Mouse (Mus musculus) forebrain, embryonic 10.5 days (tissue): ENCODE results near the gene Nop58. TPM values are rescaled to one million over a fixed set of nuclear protein-coding genes. Genes with fewer than 3 reads are reported as not detected.
"Not testable (repeated sequence)": the region's sequence is repeated elsewhere in the genome, so short reads cannot be mapped to it uniquely, and the experiment has no call there.

Source experiments
- DNase-seq: peaks from one replicate; pipeline ENCODE4 v3.0.0-alpha.2; 2017; ENCODE audit warnings: low spot score; ENCODE audit errors: extremely low spot score
- H3K27ac ChIP-seq: fragments of 300-500 bp; sonication (generic); 2 replicates; pipeline ENCODE4 v1.5.1; 2016; ENCODE audit warnings: mild to moderate bottlenecking
- H3K27me3 ChIP-seq: fragments of 300-500 bp; sonication (generic); 2 replicates; pipeline ENCODE4 v1.6.1; 2016; ENCODE audit warnings: mild to moderate bottlenecking; ENCODE audit not compliant: poor library complexity, severe bottlenecking
- H3K36me3 ChIP-seq: fragments of 300-500 bp; sonication (generic); replicated peaks from 2 replicates; pipeline ENCODE4 v1.6.1; 2016; ENCODE audit warnings: mild to moderate bottlenecking, moderate library complexity
- H3K4me1 ChIP-seq: fragments of 300-500 bp; sonication (generic); 2 replicates; pipeline ENCODE4 v1.6.1; 2016
- H3K4me3 ChIP-seq: fragments of 300-500 bp; sonication (generic); 2 replicates; pipeline ENCODE4 v1.5.1; 2016; ENCODE audit warnings: mild to moderate bottlenecking, moderate library complexity
- H3K9me3 ChIP-seq: fragments of 300-500 bp; sonication (generic); 2 replicates; pipeline ENCODE4 v1.6.1; 2016; ENCODE audit warnings: mild to moderate bottlenecking, moderate library complexity
- WGBS: fragments of 180-500 bp; shearing (Covaris S2); methylation state at CpG from one replicate; pipeline ENCODE4 v1.1.7; 2016; 5-methylcytosine and 5-hydroxymethylcytosine counted together
- polyA plus RNA-seq: library from polyadenylated mRNA; unstranded; fragments of >200 nt; fragmentation: Nextera tagmentation; extraction: Ambion mirVana; gene quantifications from 2 replicates; pipeline ENCODE4 v1.2.1, GENCODE M21; 2016

Nop58 gene
- polyA plus RNA-seq, 1 experiment from 2014 or later = 355 TPM

DNA sequence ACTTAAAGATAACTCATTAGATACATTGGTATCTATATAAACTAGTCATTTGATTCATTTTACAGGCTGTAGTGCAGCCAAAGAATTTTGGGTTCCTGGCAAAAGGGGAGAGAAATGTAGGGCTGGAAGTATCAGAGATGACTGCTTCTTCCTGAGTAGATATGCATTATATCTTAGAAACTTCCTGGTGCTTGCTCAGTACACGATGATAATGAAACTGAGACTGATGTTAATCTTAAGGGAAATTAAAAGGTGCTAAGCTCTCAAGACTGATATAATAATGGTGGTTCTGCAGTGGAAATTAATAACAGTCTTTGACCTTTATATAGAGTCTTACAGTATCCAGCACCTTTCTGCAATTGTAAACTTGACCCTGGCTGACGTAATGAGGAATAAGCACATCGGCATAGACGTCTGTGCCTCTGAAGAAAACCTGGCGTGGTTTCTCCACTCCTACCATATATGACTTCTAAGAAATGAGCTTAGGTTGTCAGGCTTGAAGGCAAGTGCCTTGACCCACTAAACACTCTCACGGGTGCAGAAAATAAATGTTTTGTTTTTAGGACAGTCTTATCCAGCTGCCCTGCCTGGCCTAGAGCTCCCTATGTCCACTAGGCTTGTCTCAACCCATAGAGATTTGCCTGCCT lies 54.1 kb downstream of the Nop58 start:
- Histone ChIP-seq H3K4me3 (no peak overlapping the region), H3K36me3 (no peaks in the 10 kb centered on the region), H3K27ac (no peak overlapping the region), H3K9me3 (no peaks in the 10 kb centered on the region), H3K27me3 (no peaks in the 10 kb centered on the region), H3K4me1 (no peaks in the 10 kb centered on the region)
- no peak for DNase-seq
- 86% methylated on average over 6 of the region's 6 CpGs for WGBS

DNA sequence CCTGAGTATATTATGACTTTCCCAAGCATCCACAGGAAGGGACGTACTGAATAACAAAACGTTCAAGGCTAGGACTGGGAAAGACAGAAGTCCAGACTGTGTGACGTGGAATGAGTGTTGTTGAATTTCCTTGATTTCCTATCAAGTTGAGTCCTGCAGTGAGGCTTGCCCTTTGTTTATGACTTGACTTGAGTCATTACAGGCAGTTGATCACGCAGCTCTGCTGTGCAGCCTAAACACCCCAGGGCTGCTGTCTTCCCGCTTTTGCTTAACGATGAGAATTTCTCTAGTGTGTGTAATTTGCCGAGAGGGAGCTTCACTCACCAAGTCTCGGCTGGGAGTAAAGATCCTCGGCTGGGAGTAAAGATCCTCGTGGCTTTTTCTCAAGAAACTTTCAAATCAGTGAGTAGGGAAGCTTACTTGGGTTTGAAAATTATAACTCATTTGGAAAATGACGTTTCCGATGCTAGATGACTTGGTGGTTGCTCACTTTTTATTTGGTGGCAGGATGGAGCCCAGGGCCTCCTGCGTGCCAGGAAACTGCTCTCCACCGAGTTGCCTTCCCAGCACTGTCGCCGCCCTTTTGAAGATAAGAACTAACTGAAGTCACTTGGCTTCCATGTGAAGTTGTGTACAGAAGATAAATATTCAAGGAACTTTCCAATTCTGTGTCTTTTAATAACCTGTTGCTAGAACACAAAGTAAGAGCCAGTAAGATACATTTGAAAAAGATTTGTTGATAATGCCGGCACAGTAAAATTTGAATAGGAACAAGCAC lies 55.0 kb downstream of the Nop58 start:
- H3K4me1 ChIP-seq = no peaks in the 10 kb centered on the region
- H3K9me3 ChIP-seq = no peaks in the 10 kb centered on the region
- 80% methylated on average over 17 of the region's 17 CpGs for WGBS
- DNase-seq = no peak
- H3K27ac ChIP-seq = no peak overlapping the region
- H3K36me3 ChIP-seq = no peaks in the 10 kb centered on the region
- no peak overlapping the region for H3K4me3 ChIP-seq
- no peaks in the 10 kb centered on the region for H3K27me3 ChIP-seq

DNA sequence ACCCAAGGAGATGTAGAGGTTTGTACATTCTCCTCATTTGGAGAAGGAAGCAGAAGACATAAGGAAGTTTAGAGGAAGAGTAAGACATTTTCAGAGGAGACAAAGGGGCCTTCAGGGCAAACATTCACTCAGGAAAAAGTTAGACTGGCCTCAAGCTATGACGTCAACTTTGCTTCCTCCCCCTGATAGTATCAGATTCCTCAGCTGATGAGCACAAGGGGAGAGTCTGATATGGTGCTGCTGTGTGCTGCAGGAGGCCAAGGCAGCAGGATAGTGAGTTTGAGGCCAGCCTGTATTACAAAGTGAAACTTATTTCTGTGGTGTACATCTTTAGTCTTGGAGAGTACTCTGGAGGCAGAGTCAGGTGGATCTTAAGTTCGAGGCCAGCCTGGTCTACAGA lies 64.3 kb downstream of the Nop58 start:
- Histone ChIP-seq H3K36me3 (no peaks in the 10 kb centered on the region), H3K9me3 (no peaks in the 10 kb centered on the region), H3K4me3 (no peak overlapping the region), H3K27ac (no peak overlapping the region), H3K27me3 (no peaks in the 10 kb centered on the region), H3K4me1 (no peaks in the 10 kb centered on the region)
- WGBS = 80% methylated on average over 2 of the region's 2 CpGs
- DNase-seq = no peak

DNA sequence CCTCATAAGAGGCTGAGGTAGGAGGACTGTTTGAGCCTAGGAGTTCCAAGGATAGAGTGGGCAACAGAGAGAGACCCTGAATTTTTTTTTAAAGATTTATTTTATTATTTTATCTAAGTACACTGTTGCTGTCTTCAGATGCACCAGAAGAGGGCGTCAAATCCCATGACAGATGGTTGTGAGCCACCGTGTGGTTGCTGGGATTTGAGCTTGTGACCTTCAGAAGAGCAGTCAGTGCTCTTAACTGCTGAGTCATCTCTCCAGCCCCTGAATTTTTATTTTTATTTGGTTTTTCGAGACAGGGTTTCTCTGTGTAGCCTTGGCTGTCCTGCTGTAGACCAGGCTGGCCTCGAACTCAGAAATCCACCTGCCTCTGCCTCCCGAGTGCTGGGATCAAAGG lies 65.0 kb downstream of the Nop58 start:
- H3K4me3 ChIP-seq, H3K27ac ChIP-seq, H3K4me1 ChIP-seq, H3K27me3 ChIP-seq, H3K36me3 ChIP-seq, H3K9me3 ChIP-seq, DNase-seq: not testable (repeated sequence)
- WGBS = 75% methylated on average over 5 of the region's 5 CpGs

DNA sequence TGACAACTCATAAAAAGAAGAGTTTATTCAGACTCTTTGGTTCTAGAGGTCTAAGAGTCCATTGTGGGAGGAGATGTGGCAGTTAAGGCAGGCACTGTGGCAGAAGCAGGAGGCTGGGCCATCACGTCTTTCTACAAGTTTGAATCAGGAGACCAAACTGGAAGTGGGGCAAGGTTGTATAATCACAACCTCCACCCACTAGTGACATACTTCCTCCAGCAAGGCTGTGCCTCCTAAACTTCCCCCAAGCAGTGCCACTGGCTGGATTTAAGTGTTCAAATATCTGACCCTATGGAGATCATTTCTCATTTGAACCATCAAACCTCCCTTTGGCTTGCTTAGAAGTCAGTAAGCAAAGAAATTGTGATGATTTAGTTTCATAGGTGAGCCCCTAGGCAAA lies 70.5 kb downstream of the Nop58 start:
- Histone ChIP-seq H3K27ac (no peak overlapping the region), H3K36me3 (no peaks in the 10 kb centered on the region), H3K4me1 (no peaks in the 10 kb centered on the region), H3K27me3 (no peaks in the 10 kb centered on the region), H3K9me3 (no peaks in the 10 kb centered on the region), H3K4me3 (no peak overlapping the region)
- 76% methylated on average over 1 of the region's 1 CpGs for WGBS
- no peak for DNase-seq

DNA sequence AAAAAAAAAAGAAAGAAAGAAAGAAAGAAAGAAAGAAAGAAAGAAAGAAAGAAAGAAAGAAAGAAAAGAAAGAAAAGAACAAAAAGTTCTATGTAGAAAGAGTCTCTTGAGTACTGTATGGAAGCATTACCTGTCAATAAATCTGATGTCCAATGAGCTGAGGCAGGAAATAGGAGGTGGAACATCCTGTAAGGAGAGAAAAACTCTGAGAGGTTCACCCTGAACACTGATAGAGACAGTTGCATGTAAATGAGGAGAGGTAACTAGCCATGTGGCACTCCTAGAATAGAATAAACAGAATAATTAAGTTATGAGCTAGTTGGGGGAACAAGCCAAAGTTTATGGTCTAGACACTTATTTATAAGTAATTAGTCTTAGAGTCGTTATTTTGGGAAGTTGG lies 73.6 kb downstream of the Nop58 start:
- H3K4me3 ChIP-seq = no peak overlapping the region
- H3K9me3 ChIP-seq = no peaks in the 10 kb centered on the region
- no peaks in the 10 kb centered on the region for H3K36me3 ChIP-seq
- no peaks in the 10 kb centered on the region for H3K27me3 ChIP-seq
- H3K4me1 ChIP-seq = peaks cover 9% of the 10 kb centered on the region
- H3K27ac ChIP-seq = no peak overlapping the region
- 96% methylated on average over 1 of the region's 1 CpGs for WGBS
- DNase-seq = no peak

DNA sequence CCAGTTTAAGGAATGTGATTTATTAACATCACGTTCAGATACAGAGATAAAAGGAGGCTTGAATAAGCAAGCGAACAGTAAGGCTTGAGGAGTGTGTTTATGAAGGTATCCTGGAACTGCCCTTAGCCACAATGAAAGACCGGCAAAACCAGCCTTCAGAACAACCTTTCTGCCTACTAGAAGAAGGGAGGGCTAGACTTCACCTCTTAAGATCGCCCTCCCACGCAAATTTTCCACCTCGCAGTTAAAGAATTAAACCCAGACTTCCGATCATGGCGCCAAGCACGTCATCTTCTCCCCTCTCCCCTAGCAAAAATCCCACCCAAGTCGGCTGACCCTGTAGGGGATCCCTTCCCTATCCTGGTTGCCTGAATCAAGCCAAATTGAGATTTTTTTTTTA lies 77.4 kb downstream of the Nop58 start:
- Histone ChIP-seq H3K9me3 (no peaks in the 10 kb centered on the region), H3K27ac (peak overlapping the region; percentile 98), H3K36me3 (no peaks in the 10 kb centered on the region), H3K4me3 (peak overlapping the region; percentile 77), H3K4me1 (peaks cover 31% of the 10 kb centered on the region), H3K27me3 (no peaks in the 10 kb centered on the region)
- 5% methylated on average over 10 of the region's 10 CpGs for WGBS
- DNase-seq = peak; percentile 37

DNA sequence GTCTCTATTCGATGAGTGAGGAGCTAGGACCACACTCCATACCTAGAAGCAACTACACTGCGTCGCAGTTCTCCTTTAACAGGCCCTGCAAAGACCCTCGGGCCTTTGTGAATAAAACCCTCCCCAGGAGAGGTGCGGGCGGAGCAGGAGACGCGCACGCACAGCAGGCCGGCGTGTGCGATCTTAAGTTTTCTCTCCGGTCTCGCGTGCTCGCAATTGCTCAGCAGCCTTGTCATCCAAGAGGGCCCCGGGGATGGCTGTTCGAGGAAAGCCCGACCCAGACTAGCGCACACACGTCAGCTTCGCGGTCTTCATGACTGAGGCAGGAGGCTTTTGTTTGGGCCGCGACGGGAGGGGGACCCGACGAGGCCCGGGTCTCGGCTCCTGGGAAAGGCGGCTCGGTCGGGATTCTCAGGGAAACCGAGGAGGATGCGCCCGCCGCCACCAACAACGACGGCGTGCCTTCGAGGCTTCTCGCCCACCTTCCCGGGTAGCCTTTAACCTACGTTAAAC lies 77.9 kb downstream of the Nop58 start:
- H3K4me1 ChIP-seq = peaks cover 36% of the 10 kb centered on the region
- no peaks in the 10 kb centered on the region for H3K36me3 ChIP-seq
- under 1% methylated on average over 44 of the region's 44 CpGs for WGBS
- peak overlapping the region; percentile 98 for H3K27ac ChIP-seq
- DNase-seq = no peak
- H3K4me3 ChIP-seq = peak overlapping the region; percentile 77
- no peaks in the 10 kb centered on the region for H3K9me3 ChIP-seq
- H3K27me3 ChIP-seq = no peaks in the 10 kb centered on the region

DNA sequence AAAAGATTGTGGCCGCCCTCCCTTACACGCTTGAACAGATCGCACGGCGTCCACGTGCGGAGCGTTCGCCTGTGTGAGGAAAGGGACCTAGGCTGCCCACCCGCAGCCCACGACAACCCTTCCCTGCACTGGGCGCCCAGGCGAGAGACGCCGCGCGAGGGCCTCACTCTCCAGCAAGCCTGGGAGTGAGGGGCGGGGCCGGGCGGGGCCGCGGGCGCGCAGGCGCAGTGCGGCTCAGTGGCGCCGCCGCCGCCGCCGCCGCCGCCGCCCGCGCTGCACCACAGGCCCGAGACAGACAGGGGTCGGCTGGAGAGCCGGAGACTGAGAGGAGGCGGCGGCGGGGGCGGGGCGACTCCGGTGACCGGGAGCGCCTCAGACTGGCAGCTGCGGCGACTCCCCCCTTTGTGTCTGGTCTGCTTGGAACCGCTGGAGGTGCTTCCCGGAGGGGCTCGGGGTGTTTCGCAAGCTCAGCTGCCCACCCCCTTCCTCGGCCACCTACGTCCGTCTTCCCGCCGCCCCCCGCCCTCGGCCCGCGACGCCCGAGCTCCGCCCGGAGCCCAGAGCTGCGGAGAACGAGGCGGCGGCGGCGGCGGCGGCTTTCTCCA lies 78.5 kb downstream of the Nop58 start, which contains the start of gene Bmpr2:
TSS of gene Bmpr2 (plus strand) at position 237 of the 605 bp plus-strand sequence.
- peaks cover 5% of the 10 kb centered on the region for H3K36me3 ChIP-seq
- no peaks in the 10 kb centered on the region for H3K9me3 ChIP-seq
- H3K4me3 ChIP-seq = peak within 1 kb of the TSS; percentile 77
- H3K27ac ChIP-seq = peak within 1 kb of the TSS; percentile 98
- WGBS = under 1% methylated on average over 57 of the region's 75 CpGs
- H3K4me1 ChIP-seq = peaks cover 41% of the 10 kb centered on the region
- H3K27me3 ChIP-seq = no peaks in the 10 kb centered on the region
- DNase-seq = peak; percentile 86

DNA sequence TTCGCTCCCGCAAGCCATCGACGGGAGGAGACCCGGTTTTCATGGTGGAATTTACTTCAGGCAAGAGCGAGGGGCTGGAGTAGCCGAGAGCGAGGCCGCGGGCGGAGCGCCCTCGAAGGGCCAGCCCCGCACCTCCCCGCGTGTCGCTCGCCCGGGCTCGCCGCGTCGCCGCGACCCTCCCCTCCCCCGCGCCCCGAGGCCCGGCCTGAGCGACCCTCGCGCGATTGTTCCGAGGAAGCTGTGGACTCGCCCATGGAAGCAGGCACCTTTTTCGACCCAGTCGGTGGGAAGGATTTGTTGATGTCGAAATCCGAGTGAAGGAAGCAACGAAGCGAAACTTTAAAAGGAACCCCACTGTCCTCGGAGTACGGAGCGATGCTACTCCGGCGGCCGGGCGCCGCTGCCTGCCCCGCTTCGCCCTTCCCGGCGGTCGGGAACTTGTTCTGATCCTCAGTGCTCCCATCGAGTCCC lies 79.0 kb downstream of the Nop58 start:
- Histone ChIP-seq H3K9me3 (no peaks in the 10 kb centered on the region), H3K36me3 (peaks cover 11% of the 10 kb centered on the region), H3K4me3 (peak overlapping the region; percentile 77), H3K27ac (peak overlapping the region; percentile 98), H3K27me3 (no peaks in the 10 kb centered on the region), H3K4me1 (peaks cover 41% of the 10 kb centered on the region)
- DNase-seq = no peak
- WGBS = under 1% methylated on average over 55 of the region's 55 CpGs

DNA sequence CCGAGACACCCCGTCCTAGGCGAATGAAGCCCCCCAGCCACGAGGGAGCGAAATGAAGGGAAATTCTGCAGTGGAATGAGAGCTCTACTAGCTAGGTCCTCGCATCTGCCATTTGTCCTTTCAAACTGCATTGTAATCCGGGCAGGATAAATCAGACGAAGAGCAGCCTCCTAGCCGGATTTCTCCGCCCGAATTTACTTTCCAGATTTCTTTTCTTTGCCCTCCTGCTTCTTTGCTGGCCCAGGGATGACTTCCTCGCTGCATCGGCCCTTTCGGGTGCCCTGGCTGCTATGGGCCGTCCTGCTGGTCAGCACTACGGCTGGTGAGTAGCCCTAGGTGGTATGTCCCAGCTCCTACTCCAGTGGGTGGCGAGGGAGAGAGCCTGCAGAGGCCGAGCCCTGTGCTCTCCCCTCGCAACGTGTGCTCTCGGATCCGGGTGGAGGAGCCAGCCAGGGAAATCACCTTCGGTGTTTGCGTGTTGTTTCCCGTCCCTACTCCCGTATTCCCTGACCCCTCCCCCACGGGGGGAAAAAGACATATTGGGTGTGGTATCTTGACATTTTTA lies 79.7 kb downstream of the Nop58 start:
- Histone ChIP-seq H3K36me3 (peaks cover 17% of the 10 kb centered on the region), H3K4me3 (peak overlapping the region; percentile 77), H3K27me3 (no peaks in the 10 kb centered on the region), H3K27ac (peak overlapping the region; percentile 98), H3K4me1 (peaks cover 44% of the 10 kb centered on the region), H3K9me3 (no peaks in the 10 kb centered on the region)
- peak; percentile 51 for DNase-seq
- under 1% methylated on average over 27 of the region's 27 CpGs for WGBS

DNA sequence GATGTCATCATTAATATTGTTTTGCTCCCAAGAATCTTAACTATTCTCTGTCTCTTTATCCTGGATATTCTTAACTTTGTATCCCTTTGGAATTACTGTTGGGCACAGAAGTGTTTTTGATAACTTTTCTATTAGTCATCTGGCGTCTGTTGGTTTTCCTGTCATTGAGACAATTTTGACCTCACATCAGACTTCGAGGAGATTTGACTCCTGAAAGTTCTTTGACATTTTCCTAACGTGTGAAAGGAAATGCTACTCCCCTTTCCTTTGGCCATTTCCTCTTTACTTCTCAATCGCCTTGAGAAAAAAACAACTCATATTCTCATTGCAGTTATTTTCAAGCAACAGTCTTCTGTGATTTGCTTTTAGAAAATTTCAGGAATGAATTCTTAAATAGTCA lies 80.5 kb downstream of the Nop58 start:
- WGBS = 9% methylated on average over 4 of the region's 4 CpGs
- Histone ChIP-seq H3K4me1 (peaks cover 44% of the 10 kb centered on the region), H3K36me3 (peaks cover 23% of the 10 kb centered on the region), H3K9me3 (no peaks in the 10 kb centered on the region), H3K27me3 (no peaks in the 10 kb centered on the region), H3K27ac (no peak overlapping the region), H3K4me3 (peak overlapping the region; percentile 77)
- DNase-seq = no peak
